Mouse (Mus musculus) midbrain, embryonic 15.5 days (tissue): ENCODE results near the gene Il1f9. TPM values are rescaled to one million over a fixed set of nuclear protein-coding genes. Genes with fewer than 3 reads are reported as not detected.
"Not testable (repeated sequence)": the region's sequence is repeated elsewhere in the genome, so short reads cannot be mapped to it uniquely, and the experiment has no call there.

Source experiments
- ATAC-seq: fragments of 200-750 bp; cut with Nextera tagmentation; replicated peaks from 2 replicates; pipeline ENCODE4 v1.8.0; 2017; ENCODE audit warnings: moderate TSS enrichment
- H3K27ac ChIP-seq: fragments of 300-500 bp; sonication (generic); 2 replicates; pipeline ENCODE4 v1.5.1; 2015; ENCODE audit warnings: mild to moderate bottlenecking, inconsistent platforms
- H3K27me3 ChIP-seq: fragments of 300-500 bp; sonication (generic); replicated peaks from 2 replicates; pipeline ENCODE4 v1.6.1; 2015; ENCODE audit warnings: inconsistent platforms
- H3K36me3 ChIP-seq: fragments of 300-500 bp; sonication (generic); replicated peaks from 2 replicates; pipeline ENCODE4 v1.6.1; 2015; ENCODE audit warnings: inconsistent platforms
- H3K4me1 ChIP-seq: fragments of 300-500 bp; sonication (generic); 2 replicates; pipeline ENCODE4 v1.6.1; 2015; ENCODE audit warnings: inconsistent platforms
- H3K4me2 ChIP-seq: fragments of 300-500 bp; sonication (generic); 2 replicates; pipeline ENCODE4 v1.6.1; 2015; ENCODE audit warnings: inconsistent platforms, mild to moderate bottlenecking, moderate library complexity
- H3K4me3 ChIP-seq: fragments of 300-500 bp; sonication (generic); 2 replicates; pipeline ENCODE4 v1.5.1; 2015; ENCODE audit warnings: mild to moderate bottlenecking, inconsistent platforms
- H3K9ac ChIP-seq: fragments of 300-500 bp; sonication (generic); 2 replicates; pipeline ENCODE4 v1.6.1; 2015; ENCODE audit warnings: mild to moderate bottlenecking, inconsistent platforms
- H3K9me3 ChIP-seq: fragments of 300-500 bp; sonication (generic); 2 replicates; pipeline ENCODE4 v1.6.1; 2016; ENCODE audit warnings: inconsistent platforms
- WGBS: fragments of 180-500 bp; shearing (Covaris S2); methylation state at CpG from one replicate; pipeline ENCODE4 v1.1.7; 2015; ENCODE audit warnings: mixed read lengths; 5-methylcytosine and 5-hydroxymethylcytosine counted together
- polyA plus RNA-seq: library from polyadenylated mRNA; unstranded; fragments of >200 nt; fragmentation: Nextera tagmentation; extraction: Ambion mirVana; gene quantifications from 2 replicates; pipeline ENCODE4 v1.2.1, GENCODE M21; 2015

The Il1f9 gene
- not detected in 2 replicates for polyA plus RNA-seq

GRCm38 (mm10) chr2:24186176-24186575 is at the start of gene Il1f9:
Gene Il1f9 (plus strand): TSS chr2:24186476.
- WGBS: 98% methylated on average over 1 of the region's 1 CpGs
- H3K4me1 ChIP-seq: no peaks in the 10 kb centered on the region
- ATAC-seq: no peak
- no peaks in the 10 kb centered on the region for H3K27me3 ChIP-seq
- H3K9ac ChIP-seq: no peak within 1 kb of the TSS
- H3K9me3 ChIP-seq: no peaks in the 10 kb centered on the region
- no peak within 1 kb of the TSS for H3K4me2 ChIP-seq
- H3K27ac ChIP-seq: no peak within 1 kb of the TSS
- no peak within 1 kb of the TSS for H3K4me3 ChIP-seq
- H3K36me3 ChIP-seq: no peaks in the 10 kb centered on the region

- Histone ChIP-seq H3K36me3 (no peaks in the 10 kb centered on the region), H3K27ac (no peak within 1 kb of the TSS), H3K4me3 (no peak within 1 kb of the TSS), H3K4me1 (no peaks in the 10 kb centered on the region), H3K27me3 (no peaks in the 10 kb centered on the region), H3K4me2 (no peak within 1 kb of the TSS), H3K9me3 (no peaks in the 10 kb centered on the region), H3K9ac (no peak within 1 kb of the TSS)
- ATAC-seq: no peak
- 77% methylated on average over 2 of the region's 2 CpGs for WGBS
Measured at GRCm38 (mm10) chr2:24152861-24153260, 33.4 kb upstream of the Il1f9 start, which contains the start of gene Il1f8. Gene Il1f8 (plus strand): TSS chr2:24153161.

- ATAC-seq: peak; percentile 95
- peak overlapping the region; percentile 41 for H3K4me2 ChIP-seq
- not testable (repeated sequence) for H3K9me3 ChIP-seq, H3K4me1 ChIP-seq, H3K27me3 ChIP-seq, H3K27ac ChIP-seq, H3K9ac ChIP-seq, H3K36me3 ChIP-seq
- H3K4me3 ChIP-seq: 0 out of 2 replicates have a peak overlapping the region, but pooled peaks have one; percentile 6
- 12% methylated on average over 14 of the region's 14 CpGs for WGBS
Measured at GRCm38 (mm10) chr2:24181683-24182331, 4.5 kb upstream of the Il1f9 start.

- H3K27me3 ChIP-seq, H3K27ac ChIP-seq, H3K36me3 ChIP-seq, H3K4me3 ChIP-seq, H3K9me3 ChIP-seq, H3K4me1 ChIP-seq, H3K9ac ChIP-seq: not testable (repeated sequence)
- peak overlapping the region; percentile 41 for H3K4me2 ChIP-seq
- peak; percentile 63 for ATAC-seq
- WGBS: 58% methylated on average over 13 of the region's 13 CpGs
Measured at GRCm38 (mm10) chr2:24182423-24183147, 3.7 kb upstream of the Il1f9 start.

GRCm38 (mm10) chr2:24184092-24184491 is 2.2 kb upstream of the Il1f9 start:
- not testable (repeated sequence) for H3K36me3 ChIP-seq, H3K27me3 ChIP-seq, H3K4me3 ChIP-seq, H3K27ac ChIP-seq, H3K4me2 ChIP-seq, H3K4me1 ChIP-seq, ATAC-seq, H3K9ac ChIP-seq, H3K9me3 ChIP-seq

GRCm38 (mm10) chr2:24187585-24187984 is 1.3 kb downstream of the Il1f9 start:
- Histone ChIP-seq H3K27me3 (no peaks in the 10 kb centered on the region), H3K4me2 (no peak overlapping the region), H3K4me3 (no peak overlapping the region), H3K9ac (no peak overlapping the region), H3K4me1 (no peaks in the 10 kb centered on the region), H3K27ac (no peak overlapping the region), H3K36me3 (no peaks in the 10 kb centered on the region), H3K9me3 (no peaks in the 10 kb centered on the region)
- no peak for ATAC-seq
- 85% methylated on average over 6 of the region's 6 CpGs for WGBS

- ATAC-seq: no peak
- no peaks in the 10 kb centered on the region for H3K36me3 ChIP-seq
- H3K4me1 ChIP-seq: no peaks in the 10 kb centered on the region
- no peaks in the 10 kb centered on the region for H3K9me3 ChIP-seq
- H3K27me3 ChIP-seq: no peaks in the 10 kb centered on the region
- no peak overlapping the region for H3K4me2 ChIP-seq
- no peak overlapping the region for H3K27ac ChIP-seq
- H3K9ac ChIP-seq: no peak overlapping the region
- no peak overlapping the region for H3K4me3 ChIP-seq
- WGBS: 78% methylated on average over 1 of the region's 1 CpGs
Measured at GRCm38 (mm10) chr2:24188189-24188588, 1.9 kb downstream of the Il1f9 start.

GRCm38 (mm10) chr2:24215118-24215517 is 28.8 kb downstream of the Il1f9 start, which contains the start of gene Il1f6:
Gene Il1f6 (plus strand): TSS chr2:24215418.
- Histone ChIP-seq H3K4me2 (no peak within 1 kb of the TSS), H3K4me3 (no peak within 1 kb of the TSS), H3K27me3 (no peaks in the 10 kb centered on the region), H3K9ac (no peak within 1 kb of the TSS), H3K4me1 (no peaks in the 10 kb centered on the region), H3K36me3 (no peaks in the 10 kb centered on the region), H3K27ac (no peak within 1 kb of the TSS), H3K9me3 (no peaks in the 10 kb centered on the region)
- WGBS: 57% methylated on average over 2 of the region's 2 CpGs
- ATAC-seq: no peak

- H3K9ac ChIP-seq: no peak overlapping the region
- no peak overlapping the region for H3K27ac ChIP-seq
- no peak for ATAC-seq
- no peaks in the 10 kb centered on the region for H3K27me3 ChIP-seq
- no peaks in the 10 kb centered on the region for H3K4me1 ChIP-seq
- no peak overlapping the region for H3K4me2 ChIP-seq
- H3K4me3 ChIP-seq: no peak overlapping the region
- no peaks in the 10 kb centered on the region for H3K9me3 ChIP-seq
- WGBS: 88% methylated on average over 2 of the region's 2 CpGs
- H3K36me3 ChIP-seq: no peaks in the 10 kb centered on the region
Measured at GRCm38 (mm10) chr2:24227191-24227590, 40.9 kb downstream of the Il1f9 start.

Other genes starting within 250 kb of the Il1f9 start
- 6.5 and 7.9 TPM in 2 replicates for gene Hnmt, start 137.1 kb upstream of the Il1f9 start, polyA plus RNA-seq
- not detected in 2 replicates for gene Tbpl2, start 89.9 kb upstream of the Il1f9 start, polyA plus RNA-seq
- gene Il1f8, start 33.3 kb upstream of the Il1f9 start, polyA plus RNA-seq: not detected in 2 replicates
- not detected in 2 replicates for gene Il1f6, start 28.9 kb downstream of the Il1f9 start, polyA plus RNA-seq
- gene Il1f5, start 90.5 kb downstream of the Il1f9 start, polyA plus RNA-seq: not detected in 2 replicates
- gene Il1f10, start 104.7 kb downstream of the Il1f9 start, polyA plus RNA-seq: not detected in 2 replicates
- 0.72 TPM in 1 of 2 replicates, not detected in the other for gene Il1rn, start 150.4 kb downstream of the Il1f9 start, polyA plus RNA-seq
- gene Psd4, start 181.1 kb downstream of the Il1f9 start, polyA plus RNA-seq: 0.69 and 0.72 TPM in 2 replicates